Mouse (Mus musculus): Measurements from ENCODE around the gene Asb2. TPM values are rescaled to one million over a fixed set of nuclear protein-coding genes. Genes with fewer than 3 reads are reported as not detected.

Gene Asb2
- polyA plus RNA-seq, 1 experiment from 2014 or later, result 1.8 TPM

- peak; percentile 58 for TF ChIP-seq CTCF (IDR thresholded peaks at IDR 0.05; ENCODE audit: low read depth)
- ATAC-seq (replicated peaks; ENCODE audit: low FRiP score, low read depth) (no peak), DNase-seq (ENCODE audit: low spot score) (no peak)
- H3K9me3 ChIP-seq (replicated peaks; ENCODE audit: low read length), result no peaks in the 10 kb centered on the region
- no peaks in the 10 kb centered on the region for H3K4me1 ChIP-seq (replicated peaks; ENCODE audit: insufficient read depth, low read length)
- no peak overlapping the region for H3K4me3 ChIP-seq (replicated peaks; ENCODE audit: low read depth, low read length)
- no peaks in the 10 kb centered on the region for H3K27me3 ChIP-seq (ENCODE audit: insufficient read depth, low read length)
- 33% methylated on average over 2 of the region's 2 CpGs for WGBS
- H3K9ac ChIP-seq (ENCODE audit: low read depth, low read length), result no peak overlapping the region
- no peaks in the 10 kb centered on the region for H3K36me3 ChIP-seq (ENCODE audit: insufficient read depth, low read length)
- no peak overlapping the region for H3K27ac ChIP-seq
- H3K4me2 ChIP-seq (ENCODE audit: low read length), result no peak overlapping the region
Observed at GRCm38 (mm10) chr12:103306224-103306623, 49.6 kb downstream of the Asb2 start.

GRCm38 (mm10) chr12:103302960-103303359 is 52.8 kb downstream of the Asb2 start:
- no peak for ATAC-seq (replicated peaks; ENCODE audit: low FRiP score, low read depth)
- H3K27ac ChIP-seq, result no peak overlapping the region
- no peak for TF ChIP-seq CTCF (IDR thresholded peaks at IDR 0.05; ENCODE audit: low read depth)

GRCm38 (mm10) chr12:103301645-103302044 is 54.2 kb downstream of the Asb2 start:
- Histone ChIP-seq H3K9ac (ENCODE audit: low read depth, low read length) (no peak overlapping the region), H3K4me2 (ENCODE audit: low read length) (no peak overlapping the region), H3K4me3 (replicated peaks; ENCODE audit: low read depth, low read length) (no peak overlapping the region), H3K27ac (no peak overlapping the region), H3K4me1 (replicated peaks; ENCODE audit: insufficient read depth, low read length) (no peaks in the 10 kb centered on the region), H3K9me3 (replicated peaks; ENCODE audit: low read length) (no peaks in the 10 kb centered on the region), H3K27me3 (ENCODE audit: insufficient read depth, low read length) (no peaks in the 10 kb centered on the region), H3K36me3 (ENCODE audit: insufficient read depth, low read length) (no peaks in the 10 kb centered on the region)
- ATAC-seq (replicated peaks; ENCODE audit: low FRiP score, low read depth) (no peak), DNase-seq (ENCODE audit: low spot score) (peak; percentile 76)
- WGBS, result 52% methylated on average over 2 of the region's 2 CpGs
- peak; percentile 88 for TF ChIP-seq CTCF (IDR thresholded peaks at IDR 0.05; ENCODE audit: low read depth)

More at GRCm38 (mm10) chr12:103302960-103303359, 52.8 kb downstream of the Asb2 start:
- Histone ChIP-seq H3K4me2 (ENCODE audit: low read length) (no peak overlapping the region), H3K4me3 (replicated peaks; ENCODE audit: low read depth, low read length) (no peak overlapping the region), H3K27me3 (ENCODE audit: insufficient read depth, low read length) (no peaks in the 10 kb centered on the region), H3K9ac (ENCODE audit: low read depth, low read length) (no peak overlapping the region), H3K4me1 (replicated peaks; ENCODE audit: insufficient read depth, low read length) (no peaks in the 10 kb centered on the region), H3K36me3 (ENCODE audit: insufficient read depth, low read length) (no peaks in the 10 kb centered on the region), H3K9me3 (replicated peaks; ENCODE audit: low read length) (no peaks in the 10 kb centered on the region)
- 64% methylated on average over 1 of the region's 1 CpGs for WGBS
- DNase-seq (ENCODE audit: low spot score), result no peak

DNA sequence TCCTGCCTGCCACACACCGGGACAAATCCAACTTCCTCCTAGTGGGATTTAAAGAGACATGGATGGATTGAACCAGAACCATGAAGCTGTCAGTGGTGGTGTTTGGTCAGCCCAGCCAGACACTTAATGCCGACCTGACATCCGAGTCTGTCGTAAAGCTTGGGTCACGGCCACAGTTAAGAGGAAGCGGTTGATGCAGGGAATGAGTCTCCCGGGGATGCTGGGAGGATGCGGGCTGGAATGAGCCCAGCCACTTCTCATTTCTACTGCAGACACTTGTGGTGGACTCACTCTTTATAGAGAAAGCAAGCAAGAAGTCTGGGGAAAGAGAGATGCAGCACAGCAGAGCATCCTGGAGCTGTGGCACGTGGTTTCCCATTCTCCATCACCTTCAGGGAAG is 55.3 kb downstream of the Asb2 start:
- H3K27me3 ChIP-seq (ENCODE audit: insufficient read depth, low read length), result no peaks in the 10 kb centered on the region
- no peak overlapping the region for H3K27ac ChIP-seq
- 27% methylated on average over 9 of the region's 9 CpGs for WGBS
- H3K4me2 ChIP-seq (ENCODE audit: low read length), result no peak overlapping the region
- H3K4me1 ChIP-seq (replicated peaks; ENCODE audit: insufficient read depth, low read length), result no peaks in the 10 kb centered on the region
- no peaks in the 10 kb centered on the region for H3K36me3 ChIP-seq (ENCODE audit: insufficient read depth, low read length)
- H3K4me3 ChIP-seq (replicated peaks; ENCODE audit: low read depth, low read length), result no peak overlapping the region
- no peak for TF ChIP-seq CTCF (IDR thresholded peaks at IDR 0.05; ENCODE audit: low read depth)
- DNase-seq (ENCODE audit: low spot score) (peak; percentile 71), ATAC-seq (replicated peaks; ENCODE audit: low FRiP score, low read depth) (no peak)
- H3K9ac ChIP-seq (ENCODE audit: low read depth, low read length), result no peak overlapping the region
- H3K9me3 ChIP-seq (replicated peaks; ENCODE audit: low read length), result no peaks in the 10 kb centered on the region

GRCm38 (mm10) chr12:103296292-103296691 is 59.5 kb downstream of the Asb2 start:
- Histone ChIP-seq H3K4me3 (replicated peaks; ENCODE audit: low read depth, low read length) (no peak overlapping the region), H3K27ac (no peak overlapping the region), H3K9ac (ENCODE audit: low read depth, low read length) (no peak overlapping the region), H3K9me3 (replicated peaks; ENCODE audit: low read length) (no peaks in the 10 kb centered on the region), H3K4me2 (ENCODE audit: low read length) (no peak overlapping the region), H3K27me3 (ENCODE audit: insufficient read depth, low read length) (no peaks in the 10 kb centered on the region), H3K36me3 (ENCODE audit: insufficient read depth, low read length) (no peaks in the 10 kb centered on the region), H3K4me1 (replicated peaks; ENCODE audit: insufficient read depth, low read length) (no peaks in the 10 kb centered on the region)
- no peak for ATAC-seq (replicated peaks; ENCODE audit: low FRiP score, low read depth)
- 9% methylated on average over 4 of the region's 4 CpGs for WGBS
- no peak for TF ChIP-seq CTCF (IDR thresholded peaks at IDR 0.05; ENCODE audit: low read depth)
- DNase-seq (ENCODE audit: low spot score), result no peak

DNA sequence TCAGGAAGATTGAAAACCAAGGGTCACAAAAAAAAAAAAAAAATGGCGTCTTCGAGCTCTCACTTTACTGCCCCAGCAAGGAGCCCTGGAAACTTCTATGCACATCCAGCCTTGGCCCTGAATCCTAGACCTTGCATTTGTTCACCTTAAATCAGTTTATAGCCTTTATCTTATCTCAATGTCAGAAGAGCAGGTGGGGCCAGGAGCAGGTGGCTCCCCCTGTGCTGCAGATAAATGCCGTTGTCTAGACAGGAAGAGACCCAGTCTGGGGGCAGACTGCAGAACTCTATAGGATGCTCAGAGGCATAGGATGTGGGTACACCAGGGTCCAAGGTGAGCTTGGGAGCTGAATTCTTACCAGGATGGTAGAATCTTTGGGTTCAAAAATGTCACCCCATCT is 63.4 kb downstream of the Asb2 start:
- Histone ChIP-seq H3K4me3 (replicated peaks; ENCODE audit: low read depth, low read length) (no peak overlapping the region), H3K27me3 (ENCODE audit: insufficient read depth, low read length) (no peaks in the 10 kb centered on the region), H3K4me1 (replicated peaks; ENCODE audit: insufficient read depth, low read length) (no peaks in the 10 kb centered on the region), H3K4me2 (ENCODE audit: low read length) (no peak overlapping the region), H3K9me3 (replicated peaks; ENCODE audit: low read length) (no peaks in the 10 kb centered on the region), H3K36me3 (ENCODE audit: insufficient read depth, low read length) (no peaks in the 10 kb centered on the region), H3K27ac (no peak overlapping the region), H3K9ac (ENCODE audit: low read depth, low read length) (no peak overlapping the region)
- 88% methylated on average over 3 of the region's 3 CpGs for WGBS
- ATAC-seq (replicated peaks; ENCODE audit: low FRiP score, low read depth) (no peak), DNase-seq (ENCODE audit: low spot score) (no peak)
- no peak for TF ChIP-seq CTCF (IDR thresholded peaks at IDR 0.05; ENCODE audit: low read depth)

GRCm38 (mm10) chr12:103287276-103287675 is 68.5 kb downstream of the Asb2 start:
- Histone ChIP-seq H3K4me1 (replicated peaks; ENCODE audit: insufficient read depth, low read length) (no peaks in the 10 kb centered on the region), H3K4me2 (ENCODE audit: low read length) (no peak overlapping the region), H3K36me3 (ENCODE audit: insufficient read depth, low read length) (no peaks in the 10 kb centered on the region), H3K27me3 (ENCODE audit: insufficient read depth, low read length) (no peaks in the 10 kb centered on the region), H3K9me3 (replicated peaks; ENCODE audit: low read length) (no peaks in the 10 kb centered on the region), H3K4me3 (replicated peaks; ENCODE audit: low read depth, low read length) (no peak overlapping the region), H3K27ac (no peak overlapping the region), H3K9ac (ENCODE audit: low read depth, low read length) (no peak overlapping the region)
- no peak for TF ChIP-seq CTCF (IDR thresholded peaks at IDR 0.05; ENCODE audit: low read depth)
- no peak for ATAC-seq (replicated peaks; ENCODE audit: low FRiP score, low read depth)
- WGBS, result 70% methylated on average over 4 of the region's 4 CpGs
- DNase-seq (ENCODE audit: low spot score), result no peak

All from kidney, postnatal 0 days (tissue).